In the genomic region with DNA sequence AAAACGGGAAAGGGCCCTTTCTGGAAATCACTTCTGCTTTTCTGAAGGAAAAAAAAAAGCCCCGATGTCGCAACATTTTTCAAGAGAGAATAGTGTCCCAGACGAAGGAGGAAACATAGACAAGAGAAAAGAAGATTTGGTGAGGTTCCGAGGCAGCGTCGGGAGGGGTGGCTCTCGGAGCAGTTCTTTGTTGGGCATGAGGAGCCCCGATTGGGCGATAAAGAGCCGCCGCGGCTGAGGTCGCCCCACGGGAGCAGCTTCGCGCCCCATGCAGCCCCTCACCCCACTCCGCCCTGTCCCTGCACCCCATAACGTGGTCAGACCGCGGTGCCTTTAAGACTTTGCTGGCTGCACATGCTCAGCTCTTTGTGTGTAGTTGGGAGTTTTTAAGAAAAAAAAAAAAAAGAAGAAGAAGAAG, we compare ENCODE assay signal across 8 mouse cellular contexts. TPM values are rescaled to one million over a fixed set of nuclear protein-coding genes. Genes with fewer than 3 reads are reported as not detected.
DNase-seq lines count a peak whose midpoint lies in the region; ATAC-seq and TF ChIP-seq lines count a peak whose summit lies in the region.

No protein-coding gene starts in this region.

- peaks cover 12% of the 10 kb centered on the region for H3K4me1 ChIP-seq in heart, embryonic 12.5 days (replicated peaks)
- peaks cover 20% of the 10 kb centered on the region for H3K4me1 ChIP-seq in G1E (ENCODE audit: insufficient read depth, low read depth, low read length)
- peaks cover 24% of the 10 kb centered on the region for H3K4me1 ChIP-seq in embryonic facial prominence, embryonic 14.5 days (ENCODE audit: control insufficient read depth, insufficient read depth, low read length)
- H3K4me1 ChIP-seq in intestine, embryonic 16.5 days (ENCODE audit: control insufficient read depth, insufficient read depth, low read length): peaks cover 6% of the 10 kb centered on the region; the same call in 1 of the 2 replicates
- peaks cover 22% of the 10 kb centered on the region for H3K4me1 ChIP-seq in midbrain, embryonic 12.5 days

- WGBS in heart, embryonic 12.5 days: under 1% methylated on average over 21 of the region's 21 CpGs
- 1% methylated on average over 21 of the region's 21 CpGs for WGBS in embryonic facial prominence, embryonic 14.5 days
- WGBS in intestine, embryonic 16.5 days: under 1% methylated on average over 21 of the region's 21 CpGs
- 1% methylated on average over 21 of the region's 21 CpGs for WGBS in midbrain, embryonic 12.5 days

- peaks cover 3% of the 10 kb centered on the region for H3K9me3 ChIP-seq in heart, embryonic 12.5 days (replicated peaks)
- H3K9me3 ChIP-seq in G1E (replicated peaks): 0 out of 2 replicates have a peak, but pooled peaks cover 3% of the 10 kb centered on the region
- H3K9me3 ChIP-seq in embryonic facial prominence, embryonic 14.5 days (ENCODE audit: control insufficient read depth, low read length): 0 out of 2 replicates have a peak, but pooled peaks cover 3% of the 10 kb centered on the region
- no peaks in the 10 kb centered on the region for H3K9me3 ChIP-seq in intestine, embryonic 16.5 days (ENCODE audit: control insufficient read depth, low read length)
- no peaks in the 10 kb centered on the region for H3K9me3 ChIP-seq in midbrain, embryonic 12.5 days

- no peak for DNase-seq in heart, adult 18-20 months
- peak; percentile 19 for DNase-seq in G1E (ENCODE audit: low spot score)
- DNase-seq in embryonic facial prominence, embryonic 14.5 days (ENCODE audit: low spot score): peak; percentile 68
- DNase-seq in thymus, postnatal 4 days: peak; percentile 74
- no peak for DNase-seq in cerebellum, postnatal 14 days

- H3K36me3 ChIP-seq in heart, embryonic 12.5 days: no peaks in the 10 kb centered on the region
- no peaks in the 10 kb centered on the region for H3K36me3 ChIP-seq in G1E (replicated peaks)
- no peaks in the 10 kb centered on the region for H3K36me3 ChIP-seq in embryonic facial prominence, embryonic 14.5 days (ENCODE audit: control insufficient read depth, insufficient read depth, low read length)
- no peaks in the 10 kb centered on the region for H3K36me3 ChIP-seq in intestine, embryonic 16.5 days (ENCODE audit: control insufficient read depth, insufficient read depth, low read length)
- no peaks in the 10 kb centered on the region for H3K36me3 ChIP-seq in midbrain, embryonic 12.5 days

- 0 out of 2 replicates have a peak, but pooled peaks cover 3% of the 10 kb centered on the region for H3K27me3 ChIP-seq in heart, embryonic 12.5 days (replicated peaks)
- H3K27me3 ChIP-seq in G1E (ENCODE audit: insufficient read depth, low read length): peaks cover 8% of the 10 kb centered on the region; the same call in 1 of the 2 replicates
- no peaks in the 10 kb centered on the region for H3K27me3 ChIP-seq in embryonic facial prominence, embryonic 14.5 days (replicated peaks; ENCODE audit: control insufficient read depth, insufficient read depth, low read length)
- H3K27me3 ChIP-seq in intestine, embryonic 16.5 days (replicated peaks; ENCODE audit: control insufficient read depth, insufficient read depth, low read length): no peaks in the 10 kb centered on the region
- H3K27me3 ChIP-seq in midbrain, embryonic 12.5 days: no peaks in the 10 kb centered on the region

- H3K27ac ChIP-seq in heart, embryonic 12.5 days (ENCODE audit: poor library complexity, severe bottlenecking): peak overlapping the region; percentile 87
- peak overlapping the region; percentile 98 for H3K27ac ChIP-seq in embryonic facial prominence, embryonic 14.5 days (replicated peaks; ENCODE audit: low read depth, low read length)
- peak overlapping the region; percentile 96 for H3K27ac ChIP-seq in intestine, embryonic 16.5 days (ENCODE audit: low read length)
- peak overlapping the region; percentile 97 for H3K27ac ChIP-seq in midbrain, embryonic 12.5 days (replicated peaks)

- no peak for TF ChIP-seq CTCF in G1E (IDR thresholded peaks at IDR 0.05; ENCODE audit: low read depth, low read length)

- H3K9ac ChIP-seq in heart, embryonic 12.5 days: peak overlapping the region; percentile 91
- peak overlapping the region; percentile 92 for H3K9ac ChIP-seq in embryonic facial prominence, embryonic 14.5 days (ENCODE audit: low read depth, low read length)
- H3K9ac ChIP-seq in intestine, embryonic 16.5 days (ENCODE audit: low read depth, low read length): peak overlapping the region; percentile 90
- peak overlapping the region; percentile 95 for H3K9ac ChIP-seq in midbrain, embryonic 12.5 days (replicated peaks)

- H3K4me2 ChIP-seq in heart, embryonic 12.5 days: peak overlapping the region; percentile 98
- peak overlapping the region; percentile 97 for H3K4me2 ChIP-seq in embryonic facial prominence, embryonic 14.5 days (ENCODE audit: low read depth, low read length)
- peak overlapping the region; percentile 97 for H3K4me2 ChIP-seq in intestine, embryonic 16.5 days (ENCODE audit: low read depth, low read length)
- H3K4me2 ChIP-seq in midbrain, embryonic 12.5 days (replicated peaks): peak overlapping the region; percentile 99

- peak overlapping the region; percentile 82 for H3K4me3 ChIP-seq in heart, embryonic 12.5 days
- H3K4me3 ChIP-seq in G1E (ENCODE audit: low read depth, low read length): peak overlapping the region; percentile 82
- peak overlapping the region; percentile 97 for H3K4me3 ChIP-seq in embryonic facial prominence, embryonic 14.5 days (ENCODE audit: low read depth, low read length)
- peak overlapping the region; percentile 93 for H3K4me3 ChIP-seq in intestine, embryonic 16.5 days (ENCODE audit: low read length)
- H3K4me3 ChIP-seq in midbrain, embryonic 12.5 days: peak overlapping the region; percentile 93

- peak; percentile 22 for ATAC-seq in heart, embryonic 12.5 days (ENCODE audit: insufficient number of reproducible peaks, low FRiP score)
- no peak; the same call in 1 of the 2 replicates for ATAC-seq in G1E (ENCODE audit: extremely low read depth, insufficient number of reproducible peaks, low FRiP score, poor library complexity, severe bottlenecking)
- peak; percentile 31 for ATAC-seq in embryonic facial prominence, embryonic 14.5 days (ENCODE audit: low read depth)
- ATAC-seq in intestine, embryonic 16.5 days: no peak; the same call in 1 of the 2 replicates
- ATAC-seq in midbrain, embryonic 12.5 days (ENCODE audit: low FRiP score, low read depth): peak; percentile 24; the same call in 1 of the 2 replicates

RNA-seq across cellular contexts. Expression of gene Atrnl1, which starts 0.8 kb away (rescaled TPM):
- 5.1 and 6.5 TPM in 2 replicates for polyA plus RNA-seq in heart, embryonic 12.5 days (2016; fragmentation: Nextera tagmentation; extraction: Ambion mirVana)
- 10 to 100 TPM; 12.9 to 15.9 TPM for total RNA-seq in heart, adult 18-20 months (2021)
- total RNA-seq in G1E (2014; fragmentation: Nextera tagmentation) (3.2 and 3.6 TPM in 2 replicates), G1E (2017) (5.8 and 6.2 TPM in 2 replicates)
- polyA plus RNA-seq in G1E (2012): 0.52 and 0.68 TPM in 2 replicates
- polyA plus RNA-seq in embryonic facial prominence, embryonic 14.5 days (2014; fragmentation: Nextera tagmentation; extraction: Ambion mirVana): 7.2 and 7.8 TPM in 2 replicates
- polyA plus RNA-seq in intestine, embryonic 16.5 days (2015; fragmentation: Nextera tagmentation; extraction: Ambion mirVana): 2.8 and 3.3 TPM in 2 replicates
- polyA plus RNA-seq in midbrain, embryonic 12.5 days (2016; fragmentation: Nextera tagmentation; extraction: Ambion mirVana): 10.9 and 11.2 TPM in 2 replicates

Comparison
In these comparisons a context has a peak if more than half of its experiments do, and no peak if none do; other contexts are left out.
1. ATAC-seq: peak in heart, embryonic 12.5 days (single experiment), embryonic facial prominence, embryonic 14.5 days (single experiment) and midbrain, embryonic 12.5 days (single experiment); none in G1E (single experiment) and intestine, embryonic 16.5 days (single experiment).
2. DNase-seq: peak in G1E (single experiment), embryonic facial prominence, embryonic 14.5 days (single experiment) and thymus, postnatal 4 days (single experiment); none in heart, adult 18-20 months (0 of 2) and cerebellum, postnatal 14 days (0 of 2).
3. Peak in every context shown above with its lines, with median percentiles within 50 percentile points of each other: H3K27ac ChIP-seq, H3K4me2 ChIP-seq, H3K4me3 ChIP-seq and H3K9ac ChIP-seq.